Mouse (Mus musculus) megakaryocyte, adult 5-6 weeks (primary cell): ENCODE measurements around the gene Ccdc18. TPM values are rescaled to one million over a fixed set of nuclear protein-coding genes. Genes with fewer than 3 reads are reported as not detected.
A peak's percentile ranks its signal among the peaks of the same experiment; 100 is the strongest.
"Not testable (repeated sequence)": the region's sequence is repeated elsewhere in the genome, so short reads cannot be mapped to it uniquely, and the experiment has no call there.

Experiments
- ATAC-seq: 2 replicates; pipeline ENCODE4 v1.8.0; 2016; ENCODE audit warnings: mild to moderate bottlenecking, inconsistent platforms; ENCODE audit not compliant: poor library complexity, severe bottlenecking
- total RNA-seq, 2 experiments: library from RNA; stranded (forward) in 1 of 2; stranded (reverse) in 1 of 2; fragments of 153-499, 151-499 nt in 1 of 2; fragments of 221-1000, 200-1000 nt in 1 of 2; gene quantifications; 2 replicates each; pipeline versions ENCODE4 v1.2.3 to v1.2.4; 2015 to 2017

The Ccdc18 gene
- 7.2 and 7.9 TPM in 2 replicates for total RNA-seq (2015)
- total RNA-seq (2017) = 11.7 and 13.0 TPM in 2 replicates

- peak; percentile 93 for ATAC-seq
These were observed at the start of gene Ccdc18, which contains the start of gene Tmed5 for GRCm38 (mm10) chr5:108132441-108133243. Gene Ccdc18 (plus strand): TSS chr5:108132875. Gene Tmed5 (minus strand): TSS chr5:108132620.

DNA sequence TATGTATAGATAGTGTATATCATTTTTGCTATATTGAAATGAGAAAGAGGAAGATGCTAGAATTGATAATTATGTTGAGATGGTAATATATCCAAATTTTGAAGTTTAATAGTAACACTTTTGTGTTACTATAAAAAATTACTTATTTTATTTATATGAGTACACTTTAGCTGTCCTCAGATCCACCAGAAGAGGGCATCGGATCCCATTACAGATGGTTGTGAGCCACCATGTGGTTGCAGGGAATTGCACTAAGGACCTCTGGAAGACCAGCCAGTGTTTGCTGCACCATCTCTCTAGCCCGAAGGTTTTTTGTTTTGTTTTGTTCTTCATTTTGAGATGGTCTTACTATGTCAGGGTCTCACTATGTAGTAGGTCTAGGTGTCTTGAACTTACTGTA lies 47.2 kb upstream of the Ccdc18 start:
- ATAC-seq = no peak

DNA sequence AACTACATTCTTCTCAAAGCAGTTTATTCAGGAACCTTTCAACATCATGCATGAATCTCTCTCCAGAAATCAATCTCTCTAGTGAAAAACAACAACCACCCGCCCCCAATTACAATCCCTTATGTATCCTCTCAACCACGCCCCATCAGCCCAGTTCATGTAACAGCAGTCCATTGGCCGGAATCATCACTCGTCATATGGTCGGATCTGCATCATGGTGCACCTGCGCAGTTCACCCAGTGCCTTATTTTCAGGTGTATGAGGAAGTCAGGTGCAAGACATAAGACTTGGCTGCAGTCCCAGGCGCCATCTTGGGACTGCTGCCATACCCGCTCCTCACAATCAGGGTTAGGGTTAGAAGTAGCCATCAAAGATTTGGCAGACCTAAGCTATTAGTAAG lies 39.9 kb upstream of the Ccdc18 start:
- not testable (repeated sequence) for ATAC-seq

- ATAC-seq = no peak
These were observed 35.0 kb upstream of the Ccdc18 start for GRCm38 (mm10) chr5:108097676-108098075.

DNA sequence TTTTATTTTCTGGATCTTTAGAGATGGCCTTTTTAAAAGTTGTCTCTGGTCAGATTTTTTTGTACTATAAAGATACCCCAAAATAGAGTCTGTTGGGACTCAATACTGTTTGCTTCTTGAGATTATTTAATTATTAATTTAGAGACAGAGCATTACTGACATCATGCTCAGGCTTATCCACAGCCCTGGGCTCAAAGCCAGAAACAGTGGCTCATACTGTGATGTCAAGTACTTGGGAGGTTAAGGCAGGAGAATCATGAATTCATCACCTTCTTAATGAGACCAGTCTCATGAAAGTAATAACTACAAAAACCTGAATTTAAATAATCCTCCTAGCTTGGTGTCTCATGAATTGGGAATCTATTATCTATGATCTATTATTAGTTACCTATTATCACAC lies 32.5 kb upstream of the Ccdc18 start:
- no peak for ATAC-seq

DNA sequence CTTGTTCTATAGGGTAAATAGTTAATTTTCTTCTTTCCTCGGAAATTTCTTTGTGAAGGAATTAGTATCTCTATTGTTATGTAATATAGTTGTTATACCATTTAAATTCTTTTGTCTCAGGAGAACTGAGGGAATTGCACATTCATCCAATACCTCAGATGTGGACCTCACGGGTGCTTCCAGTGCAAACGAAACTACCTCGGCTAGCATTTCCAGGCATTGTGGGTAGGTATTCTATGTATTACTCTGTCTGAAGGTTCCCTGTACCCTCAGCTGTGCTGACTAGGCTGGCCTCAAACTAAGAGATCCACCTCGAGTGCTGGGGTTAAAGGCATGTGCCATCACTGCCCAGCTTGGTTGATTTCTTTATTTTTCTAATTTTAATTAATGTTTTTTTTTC lies 28.4 kb upstream of the Ccdc18 start:
- no peak for ATAC-seq

DNA sequence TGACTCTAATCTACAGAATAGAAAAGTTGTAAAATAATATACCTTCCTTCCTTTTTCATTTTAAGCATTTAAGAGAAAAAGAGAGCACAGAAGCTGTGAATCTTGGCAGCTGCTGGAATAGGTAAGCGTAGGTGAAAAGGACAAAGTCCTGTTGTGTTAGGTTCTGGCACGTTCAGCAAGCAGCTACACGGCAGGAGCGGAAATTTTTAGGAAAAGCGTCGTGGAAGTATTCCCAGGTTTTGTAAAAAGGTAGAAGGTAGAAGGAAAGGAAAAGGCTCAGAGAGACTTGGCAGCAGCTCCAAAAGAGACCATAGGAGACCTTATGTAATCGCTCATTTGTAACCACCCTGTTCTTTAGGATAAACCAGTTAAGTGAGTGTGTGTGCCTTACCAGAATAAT lies 23.3 kb upstream of the Ccdc18 start:
- ATAC-seq = no peak

DNA sequence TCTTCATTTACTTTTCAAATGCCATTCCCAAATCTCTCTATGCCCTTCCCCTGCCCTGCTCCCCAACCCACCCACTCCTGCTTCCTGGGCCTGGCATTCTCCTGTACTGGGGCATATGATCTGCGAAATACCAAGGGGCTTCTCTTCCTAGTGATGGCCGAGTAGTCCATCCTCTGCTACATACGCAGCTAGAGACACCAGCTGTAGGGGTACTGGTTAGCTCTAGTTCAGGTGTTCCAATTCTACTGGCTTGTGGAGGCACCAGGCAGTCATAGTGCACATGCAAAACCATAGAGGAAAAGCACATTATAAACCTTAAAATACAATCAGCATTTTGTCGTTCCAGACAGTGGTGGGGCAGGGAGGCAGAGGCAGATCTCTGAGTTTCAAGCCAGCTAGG lies 15.0 kb upstream of the Ccdc18 start:
- no peak for ATAC-seq

GRCm38 (mm10) chr5:108120221-108120900 lies 12.3 kb upstream of the Ccdc18 start:
- ATAC-seq = no peak

GRCm38 (mm10) chr5:108131849-108132440 lies 730 bp upstream of the Ccdc18 start:
- peak; percentile 51 for ATAC-seq

DNA sequence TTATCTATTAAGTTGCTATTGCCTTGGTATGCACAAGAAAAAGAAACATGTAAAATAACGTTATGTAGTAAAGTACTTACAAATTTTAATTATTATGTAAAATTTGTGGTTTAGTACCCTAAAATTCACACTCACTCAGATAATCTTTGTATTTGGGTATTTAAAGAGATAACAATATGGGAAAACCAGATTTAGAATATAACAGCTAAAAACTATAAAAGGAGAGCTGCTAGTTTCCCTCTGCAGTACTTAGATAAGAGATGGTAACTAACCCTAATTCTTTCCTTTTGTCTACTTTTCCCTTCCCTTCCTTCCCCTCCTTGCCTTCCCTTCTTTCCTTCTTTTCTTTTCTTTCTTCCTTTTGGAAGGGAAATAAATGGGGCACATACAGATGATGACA lies 19.9 kb downstream of the Ccdc18 start:
- no peak for ATAC-seq

DNA sequence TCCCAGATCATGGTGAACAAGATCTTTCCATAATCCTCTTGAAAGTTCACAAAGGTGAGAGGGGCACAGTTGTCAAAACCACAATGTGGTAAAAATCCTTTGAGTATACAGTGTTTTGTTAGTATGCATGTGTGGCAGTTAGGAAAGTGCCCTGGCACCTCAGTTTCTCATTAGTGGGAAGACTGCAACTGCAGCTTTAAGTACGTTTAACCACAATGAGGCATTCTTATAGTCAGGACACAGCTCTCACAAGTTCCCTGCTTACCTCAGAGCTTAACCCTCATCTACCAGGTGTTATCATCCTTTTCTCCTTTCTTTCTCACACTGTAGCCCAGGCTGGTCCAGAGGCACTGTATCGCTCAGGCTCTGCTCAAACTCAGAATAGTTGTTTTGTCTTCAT lies 28.1 kb downstream of the Ccdc18 start:
- ATAC-seq = no peak

- ATAC-seq = no peak
These were observed 31.0 kb downstream of the Ccdc18 start for GRCm38 (mm10) chr5:108163695-108164094.

GRCm38 (mm10) chr5:108184050-108184449 lies 51.4 kb downstream of the Ccdc18 start:
- ATAC-seq = no peak

GRCm38 (mm10) chr5:108188967-108189366 lies 56.3 kb downstream of the Ccdc18 start:
- ATAC-seq = no peak

- no peak for ATAC-seq
These were observed 73.3 kb downstream of the Ccdc18 start for GRCm38 (mm10) chr5:108206008-108206407.

DNA sequence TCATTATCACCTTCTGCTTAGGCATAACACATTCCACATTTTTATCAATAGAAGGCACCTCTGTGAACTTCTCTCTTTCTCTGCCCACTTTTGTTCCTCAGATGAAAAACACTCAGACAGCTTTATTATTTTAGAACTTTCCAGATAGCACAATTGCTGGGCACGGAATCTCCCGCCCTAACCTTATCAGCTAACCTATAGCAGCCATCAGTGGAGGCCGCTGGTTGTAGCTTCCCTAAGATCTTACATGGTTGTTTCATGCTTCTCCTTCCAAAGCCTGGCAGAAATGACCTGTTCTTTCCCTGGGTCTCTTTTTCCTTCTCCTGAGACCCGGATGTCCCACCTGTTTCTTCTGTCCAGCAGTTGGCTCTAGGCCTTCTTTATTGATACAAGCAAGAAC lies 78.8 kb downstream of the Ccdc18 start:
- ATAC-seq = no peak

- no peak for ATAC-seq
These were observed 82.3 kb downstream of the Ccdc18 start for GRCm38 (mm10) chr5:108214928-108215327.

DNA sequence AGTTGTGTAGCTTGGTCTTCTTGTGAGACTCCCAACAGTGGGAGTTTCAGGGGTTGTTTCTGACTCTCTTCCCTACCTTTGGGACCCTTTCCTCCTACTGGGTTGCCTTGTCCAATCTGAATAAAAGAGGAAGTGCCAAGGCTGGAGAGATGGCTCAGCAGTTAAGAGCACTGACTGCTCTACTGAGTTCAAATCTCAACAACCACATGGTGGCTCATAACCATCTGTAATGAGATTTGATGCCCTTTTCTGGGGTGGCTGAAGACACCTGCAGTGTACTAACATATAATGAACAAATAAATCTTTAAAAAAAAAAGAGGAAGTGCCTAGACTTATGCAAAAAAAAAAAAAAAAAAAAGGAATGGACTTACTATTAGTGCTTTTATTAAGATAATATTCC lies 91.4 kb downstream of the Ccdc18 start:
- ATAC-seq = no peak

DNA sequence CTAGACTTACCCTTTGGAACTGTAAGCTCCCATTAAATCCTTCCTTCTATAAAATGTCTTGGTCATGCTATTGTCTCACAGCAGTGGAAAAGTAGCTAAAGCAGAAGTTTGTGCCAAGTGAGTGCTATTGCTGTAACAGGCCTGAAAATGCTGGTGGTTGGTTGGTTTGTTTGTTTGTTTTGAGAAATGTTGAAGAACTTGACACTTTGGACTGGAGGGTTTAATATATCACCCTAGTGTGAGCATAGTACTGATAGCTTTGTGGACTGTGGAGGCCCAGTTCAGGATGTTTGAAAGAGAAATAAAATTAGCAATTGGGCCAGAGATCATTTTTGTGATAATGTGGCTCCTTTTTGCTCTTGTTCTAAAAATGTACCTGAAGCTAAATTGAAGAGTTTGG lies 93.5 kb downstream of the Ccdc18 start:
- ATAC-seq = no peak

- ATAC-seq = peak; percentile 93
These were observed 113.7 kb downstream of the Ccdc18 start for GRCm38 (mm10) chr5:108246314-108246765.

- no peak for ATAC-seq
These were observed 117.4 kb downstream of the Ccdc18 start for GRCm38 (mm10) chr5:108250033-108250432.
